In genomic region chr14:27315737-27316136, GRCm38 (mm10) we compare ENCODE assay signal across 16 mouse cellular contexts.
"Had no signal": no experiment of that assay in that cellular context is flagged by ENCODE, and none has a peak within 500 bp of the region (broad histone marks: within the 10 kb centered on the region; RNA-seq: fewer than 3 reads in every experiment).

No protein-coding gene starts in this region.

- H3K9me3 ChIP-seq: neural tube, embryonic 13.5 days; neural tube, embryonic 15.5 days; stomach, embryonic 15.5 days had no signal

- H3K36me3 ChIP-seq: neural tube, embryonic 13.5 days; neural tube, embryonic 15.5 days; stomach, embryonic 15.5 days had no signal

- H3K4me2 ChIP-seq: neural tube, embryonic 13.5 days; neural tube, embryonic 15.5 days; stomach, embryonic 15.5 days had no signal

- DNase-seq: retina, postnatal 1 day; right cerebral cortex, adult 18-20 months; right cerebral cortex, postnatal 14 days; right cerebral cortex, postnatal 25 days; right cerebral cortex, postnatal 4 days; spleen, adult 18-20 months; thymus, adult 18-20 months; thymus, adult 2 months; thymus, postnatal 14 days; thymus, postnatal 25 days; thymus, postnatal 36 days; thymus, postnatal 4 days had no signal

- H3K9ac ChIP-seq: neural tube, embryonic 13.5 days; neural tube, embryonic 15.5 days; stomach, embryonic 15.5 days had no signal

- H3K4me3 ChIP-seq: neural tube, embryonic 13.5 days; neural tube, embryonic 15.5 days; stomach, embryonic 15.5 days had no signal

- H3K27me3 ChIP-seq: neural tube, embryonic 13.5 days; neural tube, embryonic 15.5 days; stomach, embryonic 15.5 days had no signal

- H3K27ac ChIP-seq: neural tube, embryonic 13.5 days; neural tube, embryonic 15.5 days; stomach, embryonic 15.5 days; stomach, postnatal 0 days had no signal

- H3K4me1 ChIP-seq: neural tube, embryonic 13.5 days; neural tube, embryonic 15.5 days; stomach, embryonic 15.5 days had no signal
